8 mouse cellular contexts compared by ENCODE assay signal in the genomic region with DNA sequence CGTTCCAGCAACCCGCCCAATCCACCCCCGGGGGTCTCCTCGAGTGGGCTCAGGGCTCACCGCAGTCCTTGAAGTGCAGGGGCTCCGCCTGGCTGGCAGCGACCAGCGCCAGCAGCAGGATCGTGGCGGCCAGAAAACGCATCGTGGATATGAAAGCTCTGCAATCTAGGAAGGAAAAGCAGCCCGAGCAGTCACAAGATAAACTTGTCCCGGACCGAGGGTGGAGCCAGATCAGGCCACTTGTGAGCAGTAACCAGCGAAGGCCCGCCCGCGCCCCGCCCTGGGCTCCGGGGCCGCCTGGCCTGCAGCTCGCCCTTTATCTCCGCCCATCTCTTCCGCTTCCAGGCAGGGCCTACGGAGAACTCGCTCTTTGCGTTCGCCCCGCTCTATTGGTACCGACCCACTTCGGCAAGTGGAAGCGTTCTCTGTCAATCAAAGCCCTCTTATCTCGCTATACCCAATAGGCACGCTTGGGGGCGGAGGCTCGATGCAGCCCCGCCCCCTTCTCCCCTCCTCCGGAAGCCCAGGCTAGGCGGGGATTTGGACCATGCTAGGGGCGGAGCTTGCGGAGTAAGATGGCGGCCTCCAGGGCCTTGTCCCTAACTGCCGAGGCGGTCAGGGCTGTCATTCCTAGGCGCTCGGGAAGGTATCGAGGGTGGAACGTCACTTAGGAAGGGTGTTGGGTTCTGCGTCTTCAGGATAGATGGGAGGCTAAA. TPM values are rescaled to one million over a fixed set of nuclear protein-coding genes. Genes with fewer than 3 reads are reported as not detected.
DNase-seq lines count a peak whose midpoint lies in the region; ATAC-seq lines count a peak whose summit lies in the region.

A gene (minus strand): TSS at position 427 of the 716 bp plus-strand sequence.
A gene (plus strand): TSS at position 526 of the 716 bp plus-strand sequence.

- DNase-seq in adipocyte (ENCODE audit: low spot score), result peak; percentile 99
- DNase-seq in embryo, embryonic 10 days (ENCODE audit: low spot score), result peak; percentile 98
- peak; percentile 92 for DNase-seq in gastrocnemius, postnatal 10 days
- peak; percentile 99 for DNase-seq in induced T-regulatory cell, adult 2 months (ENCODE audit: low read depth)
- DNase-seq in left cerebral cortex, adult 9 months (ENCODE audit: low spot score in 2 of 2), result peak; percentile 98
- peak; percentile 92 for DNase-seq in right cerebral cortex, postnatal 14 days
- DNase-seq in urinary bladder, postnatal 36 days (ENCODE audit: low spot score in 2 of 2), result peak; percentile 96 to 98

- ATAC-seq in megakaryocyte progenitor cell, adult 5-6 weeks (replicated peaks; ENCODE audit: poor library complexity), result peak; percentile 93

RNA-seq across cellular contexts. Expression of the first gene that starts in this region (rescaled TPM):
- 10 to 100 TPM; 23.5 to 32.7 TPM for total RNA-seq in gastrocnemius, postnatal 10 days (2021)
- total RNA-seq in megakaryocyte progenitor cell, adult 5-6 weeks (2015), result 98.8 and 112 TPM in 2 replicates
- 65.3 and 70.9 TPM in 2 replicates for total RNA-seq in megakaryocyte progenitor cell, adult 5-6 weeks (2017)

RNA-seq across cellular contexts. Expression of the second gene that starts in this region (rescaled TPM):
- 10 to 100 TPM; 48.4 to 50.9 TPM for total RNA-seq in gastrocnemius, postnatal 10 days (2021)
- 98.8 and 111 TPM in 2 replicates for total RNA-seq in megakaryocyte progenitor cell, adult 5-6 weeks (2015)
- total RNA-seq in megakaryocyte progenitor cell, adult 5-6 weeks (2017), result 53.8 and 67.5 TPM in 2 replicates

Comparison
In these comparisons a context has a peak if more than half of its experiments do, and no peak if none do; other contexts are left out.
1. Peak in every context shown above with its lines: DNase-seq and ATAC-seq.